ENCODE assay signal across 8 mouse cellular contexts in the genomic region with DNA sequence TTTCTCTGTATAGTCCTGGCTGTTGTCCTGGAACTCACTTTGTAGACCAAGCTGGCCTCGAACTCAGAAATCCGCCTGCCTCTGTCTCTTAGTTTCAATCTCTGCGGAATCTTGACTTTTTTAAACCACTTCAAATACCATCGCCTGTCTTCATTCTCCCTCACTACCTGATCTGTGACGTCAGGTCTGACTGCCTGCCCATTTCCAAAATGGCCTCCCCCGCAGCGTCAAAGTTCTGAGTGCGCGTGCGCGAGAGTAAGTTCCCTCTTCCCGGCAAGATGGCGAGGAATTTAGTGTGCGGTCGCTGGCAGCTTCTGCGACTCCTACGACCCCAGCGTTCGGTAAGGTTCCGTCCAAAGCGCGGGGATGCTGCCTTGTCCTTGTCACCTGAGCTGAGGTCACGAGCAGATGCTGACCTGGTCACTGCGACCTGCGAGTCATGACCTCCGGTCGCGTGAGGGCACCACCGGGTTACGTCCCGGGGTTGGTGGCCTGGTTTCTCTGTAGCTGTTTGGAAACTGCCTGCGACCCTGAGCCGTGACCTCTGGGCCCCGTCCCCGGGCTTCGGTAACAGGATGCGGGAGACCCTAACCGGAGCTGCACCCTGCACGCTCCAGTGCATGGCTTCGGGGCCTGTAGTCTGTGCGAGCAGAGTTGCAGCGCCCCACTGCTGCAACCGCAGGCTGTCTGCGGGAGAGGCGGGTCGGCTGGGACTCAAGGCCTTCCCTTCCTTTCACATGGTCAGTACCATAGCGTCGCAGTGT. TPM values are rescaled to one million over a fixed set of nuclear protein-coding genes. Genes with fewer than 3 reads are reported as not detected.
DNase-seq lines count a peak whose midpoint lies in the region; ATAC-seq and TF ChIP-seq lines count a peak whose summit lies in the region.

A gene (plus strand): TSS at position 258 of the 764 bp plus-strand sequence.

- H3K4me3 ChIP-seq in G1E (ENCODE audit: low read depth, low read length), result peak within 1 kb of the TSS; percentile 99
- H3K4me3 ChIP-seq in forebrain, postnatal 0 days (ENCODE audit: low read depth, low read length), result peak within 1 kb of the TSS; percentile 93
- peak within 1 kb of the TSS; percentile 93 for H3K4me3 ChIP-seq in lung, embryonic 15.5 days

- 0 out of 2 replicates have a peak, but pooled peaks cover 2% of the 10 kb centered on the region for H3K9me3 ChIP-seq in G1E (replicated peaks)
- no peaks in the 10 kb centered on the region for H3K9me3 ChIP-seq in forebrain, postnatal 0 days (ENCODE audit: low read length)
- no peaks in the 10 kb centered on the region for H3K9me3 ChIP-seq in lung, embryonic 15.5 days

- ATAC-seq in G1E (ENCODE audit: extremely low read depth, insufficient number of reproducible peaks, low FRiP score, poor library complexity, severe bottlenecking), result peak; percentile 78
- ATAC-seq in forebrain, postnatal 0 days, result peak; percentile 94
- ATAC-seq in lung, embryonic 15.5 days (ENCODE audit: borderline replicate concordance, extremely low read depth, low FRiP score, low TSS enrichment), result peak; percentile 88

- peaks cover 11% of the 10 kb centered on the region for H3K4me1 ChIP-seq in G1E (ENCODE audit: insufficient read depth, low read depth, low read length)
- peaks cover 4% of the 10 kb centered on the region for H3K4me1 ChIP-seq in forebrain, postnatal 0 days (ENCODE audit: insufficient read depth)
- peaks cover 16% of the 10 kb centered on the region for H3K4me1 ChIP-seq in lung, embryonic 15.5 days

- peaks cover 31% of the 10 kb centered on the region for H3K36me3 ChIP-seq in G1E (replicated peaks)
- peaks cover 13% of the 10 kb centered on the region for H3K36me3 ChIP-seq in forebrain, postnatal 0 days (ENCODE audit: insufficient read depth)
- peaks cover 24% of the 10 kb centered on the region for H3K36me3 ChIP-seq in lung, embryonic 15.5 days

- H3K27ac ChIP-seq in forebrain, postnatal 0 days (ENCODE audit: low read depth, low read length), result peak within 1 kb of the TSS; percentile 80
- peak within 1 kb of the TSS; percentile 78 for H3K27ac ChIP-seq in lung, embryonic 15.5 days

- WGBS in forebrain, postnatal 0 days, result under 1% methylated on average over 48 of the region's 48 CpGs
- under 1% methylated on average over 48 of the region's 48 CpGs for WGBS in lung, embryonic 15.5 days

- peak within 1 kb of the TSS; percentile 52 for H3K4me2 ChIP-seq in forebrain, postnatal 0 days (ENCODE audit: low read depth)
- H3K4me2 ChIP-seq in lung, embryonic 15.5 days, result peak within 1 kb of the TSS; percentile 64

- TF ChIP-seq CTCF in G1E (IDR thresholded peaks at IDR 0.05; ENCODE audit: low read depth, low read length), result no peak
- TF ChIP-seq CTCF in forebrain, postnatal 0 days (IDR thresholded peaks at IDR 0.05; ENCODE audit: low read depth), result peak; percentile 51

- H3K9ac ChIP-seq in forebrain, postnatal 0 days, result peak within 1 kb of the TSS; percentile 93
- peak within 1 kb of the TSS; percentile 97 for H3K9ac ChIP-seq in lung, embryonic 15.5 days

- DNase-seq in G1E (ENCODE audit: low spot score), result peak; percentile 78
- DNase-seq in cerebellum, adult 18-20 months, result peak; percentile 94 to 96
- DNase-seq in forebrain, postnatal 0 days, result peak; percentile 98
- DNase-seq in heart, postnatal 4 days, result peak; percentile 99
- peak; percentile 93 to 95 for DNase-seq in layer of hippocampus, adult 8-10 months (ENCODE audit: low spot score in 2 of 2)
- DNase-seq in ovary, adult 18-20 months (ENCODE audit: low spot score), result peak; percentile 89
- DNase-seq in thymus, postnatal 0 days (ENCODE audit: low spot score), result peak; percentile 96

- no peaks in the 10 kb centered on the region; the same call in 1 of the 2 replicates for H3K27me3 ChIP-seq in G1E (ENCODE audit: insufficient read depth, low read length)
- H3K27me3 ChIP-seq in forebrain, postnatal 0 days (ENCODE audit: insufficient read depth, low read length), result no peaks in the 10 kb centered on the region
- no peaks in the 10 kb centered on the region for H3K27me3 ChIP-seq in lung, embryonic 15.5 days

RNA-seq across cellular contexts. Expression of the gene that starts here (rescaled TPM):
- total RNA-seq in G1E (2014; fragmentation: Nextera tagmentation), result 72.2 and 76.0 TPM in 2 replicates
- total RNA-seq in G1E (2017), result 34.2 and 35.9 TPM in 2 replicates
- polyA plus RNA-seq in G1E (2012), result 134 and 196 TPM in 2 replicates
- total RNA-seq in forebrain, postnatal 0 days (2014; rRNA removed), result 52.9 and 76.9 TPM in 2 replicates
- 51.6 and 59.4 TPM in 2 replicates for polyA plus RNA-seq in forebrain, postnatal 0 days (2015; fragmentation: Nextera tagmentation; extraction: Ambion mirVana)
- total RNA-seq in heart, postnatal 4 days (2021), result 100 to 1,000 TPM; 114 to 126 TPM
- 10 to 100 TPM; 50.0 to 56.6 (median 53.4) TPM for total RNA-seq in layer of hippocampus, adult 8-10 months (2022)
- 38.3 and 41.6 TPM in 2 replicates for polyA plus RNA-seq in lung, embryonic 15.5 days (2015; fragmentation: Nextera tagmentation; extraction: Ambion mirVana)
- polyA plus RNA-seq in thymus, postnatal 0 days (2015; fragmentation: Nextera tagmentation; extraction: Ambion mirVana), result 50.9 and 53.4 TPM in 2 replicates

Comparison
In these comparisons a context has a peak if more than half of its experiments do, and no peak if none do; other contexts are left out.
1. Peak in every context shown above with its lines: DNase-seq, ATAC-seq, H3K4me3 ChIP-seq and H3K27ac ChIP-seq.